In the genomic region with DNA sequence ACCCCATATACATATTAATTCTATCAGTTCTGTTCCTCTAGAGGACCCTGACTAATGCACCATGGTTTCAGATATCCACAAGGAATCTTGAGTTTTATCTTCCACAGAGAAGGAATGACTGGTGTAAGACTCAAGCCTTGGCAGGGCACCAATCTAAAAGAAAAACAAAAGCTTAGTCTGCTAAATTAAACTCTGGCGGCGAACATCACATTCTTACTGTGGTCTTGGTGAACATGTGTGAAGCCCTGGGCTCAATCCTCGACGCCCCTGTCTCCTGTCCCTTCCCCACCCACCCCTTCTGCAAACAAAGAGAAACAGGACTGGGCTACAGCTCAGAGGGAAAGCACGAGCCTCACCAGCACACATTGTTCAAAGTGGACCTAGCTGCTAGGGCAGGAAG, we compare ENCODE assay signal across 18 mouse cellular contexts.
A peak's percentile ranks its signal among the peaks of the same experiment; 100 is the strongest.
DNase-seq lines count a peak whose midpoint lies in the region; ATAC-seq and TF ChIP-seq lines count a peak whose summit lies in the region.
"Had no signal": no experiment of that assay in that cellular context is flagged by ENCODE, and none has a peak within 500 bp of the region (broad histone marks: within the 10 kb centered on the region; RNA-seq: fewer than 3 reads in every experiment).

No protein-coding gene starts in this region.

- H3K9ac ChIP-seq in lung, embryonic 16.5 days (ENCODE audit: low read length): no peak overlapping the region
- no peak overlapping the region for H3K9ac ChIP-seq in stomach, embryonic 15.5 days
- H3K9ac ChIP-seq: embryonic facial prominence, embryonic 15.5 days; lung, embryonic 15.5 days; midbrain, embryonic 13.5 days had no signal

- H3K4me2 ChIP-seq in lung, embryonic 16.5 days (ENCODE audit: low read depth, low read length): no peak overlapping the region
- H3K4me2 ChIP-seq in stomach, embryonic 15.5 days: no peak overlapping the region
- H3K4me2 ChIP-seq: embryonic facial prominence, embryonic 15.5 days; lung, embryonic 15.5 days; midbrain, embryonic 13.5 days had no signal

- H3K4me3 ChIP-seq in lung, embryonic 16.5 days (ENCODE audit: low read length): no peak overlapping the region
- no peak overlapping the region for H3K4me3 ChIP-seq in embryonic facial prominence, embryonic 10.5 days
- no peak overlapping the region for H3K4me3 ChIP-seq in stomach, embryonic 15.5 days (replicated peaks)
- H3K4me3 ChIP-seq in kidney, adult 2 months (ENCODE audit: insufficient read depth, low read depth, low read length): no peak overlapping the region
- H3K4me3 ChIP-seq: embryonic facial prominence, embryonic 15.5 days; layer of hippocampus, adult 2 months; lung, embryonic 15.5 days; midbrain, embryonic 13.5 days had no signal

- WGBS in lung, embryonic 16.5 days: 19% methylated on average over 5 of the region's 5 CpGs
- 52% methylated on average over 5 of the region's 5 CpGs for WGBS in embryonic facial prominence, embryonic 10.5 days
- 26% methylated on average over 5 of the region's 5 CpGs for WGBS in stomach, embryonic 15.5 days
- WGBS in kidney, adult 2 months: 41% methylated on average over 5 of the region's 5 CpGs

- no peaks in the 10 kb centered on the region for H3K9me3 ChIP-seq in lung, embryonic 16.5 days (ENCODE audit: control insufficient read depth, low read length)
- H3K9me3 ChIP-seq in embryonic facial prominence, embryonic 10.5 days: no peaks in the 10 kb centered on the region
- no peaks in the 10 kb centered on the region for H3K9me3 ChIP-seq in stomach, embryonic 15.5 days
- H3K9me3 ChIP-seq: embryonic facial prominence, embryonic 15.5 days; G1E; lung, embryonic 15.5 days; midbrain, embryonic 13.5 days had no signal

- no peaks in the 10 kb centered on the region for H3K36me3 ChIP-seq in lung, embryonic 16.5 days (ENCODE audit: control insufficient read depth, insufficient read depth, low read length)
- no peaks in the 10 kb centered on the region for H3K36me3 ChIP-seq in embryonic facial prominence, embryonic 10.5 days (replicated peaks)
- H3K36me3 ChIP-seq in stomach, embryonic 15.5 days: no peaks in the 10 kb centered on the region
- H3K36me3 ChIP-seq in kidney, adult 2 months (ENCODE audit: control insufficient read depth, insufficient read depth, low read length): no peaks in the 10 kb centered on the region
- H3K36me3 ChIP-seq: embryonic facial prominence, embryonic 15.5 days; G1E; lung, embryonic 15.5 days; midbrain, embryonic 13.5 days had no signal

- H3K27ac ChIP-seq in lung, embryonic 16.5 days (ENCODE audit: low read length): no peak overlapping the region
- 0 out of 2 replicates have a peak overlapping the region, but pooled peaks have one; percentile 19 for H3K27ac ChIP-seq in embryonic facial prominence, embryonic 10.5 days (replicated peaks)
- peak overlapping the region; percentile 28; the same call in 1 of the 2 replicates for H3K27ac ChIP-seq in stomach, embryonic 15.5 days
- no peak overlapping the region for H3K27ac ChIP-seq in kidney, adult 2 months (ENCODE audit: insufficient read depth, low read depth, low read length)
- H3K27ac ChIP-seq: embryonic facial prominence, embryonic 15.5 days; layer of hippocampus, adult 2 months; lung, embryonic 15.5 days; midbrain, embryonic 13.5 days had no signal

- peak; percentile 41; the same call in 1 of the 2 replicates for ATAC-seq in lung, embryonic 16.5 days (ENCODE audit: low read depth)
- no peak for ATAC-seq in stomach, embryonic 15.5 days (ENCODE audit: insufficient read depth, low FRiP score, low read depth)
- ATAC-seq: midbrain, embryonic 13.5 days had no signal

- no peak for DNase-seq in lung, adult 18-20 months
- DNase-seq in Muller cell, postnatal 12 days (ENCODE audit: inconsistent ontology term): peak; percentile 72
- no peak for DNase-seq in embryonic facial prominence, embryonic 10.5 days (ENCODE audit: low spot score)
- DNase-seq in kidney, adult 2 months: no peak
- no peak for DNase-seq in right cerebral cortex, postnatal 10 days (ENCODE audit: low spot score in 2 of 2)
- DNase-seq: cerebellum, adult 8-10 months; kidney, adult 18-20 months; kidney, postnatal 10 days; layer of hippocampus, postnatal 36 days; right cerebral cortex, postnatal 25 days; thymus, postnatal 25 days had no signal

- peaks cover 18% of the 10 kb centered on the region for H3K4me1 ChIP-seq in lung, embryonic 16.5 days (replicated peaks; ENCODE audit: control insufficient read depth, insufficient read depth, low read length)
- peaks cover 34% of the 10 kb centered on the region for H3K4me1 ChIP-seq in embryonic facial prominence, embryonic 10.5 days
- H3K4me1 ChIP-seq in stomach, embryonic 15.5 days: peaks cover 21% of the 10 kb centered on the region
- H3K4me1 ChIP-seq in kidney, adult 2 months (ENCODE audit: control insufficient read depth, insufficient read depth, low read length): peaks cover 4% of the 10 kb centered on the region; the same call in 1 of the 2 replicates
- H3K4me1 ChIP-seq: midbrain, embryonic 13.5 days had no signal

- no peaks in the 10 kb centered on the region for H3K27me3 ChIP-seq in lung, embryonic 16.5 days (ENCODE audit: control insufficient read depth, insufficient read depth, low read depth, low read length)
- no peaks in the 10 kb centered on the region for H3K27me3 ChIP-seq in embryonic facial prominence, embryonic 10.5 days (replicated peaks; ENCODE audit: low read depth, poor library complexity, severe bottlenecking)
- no peaks in the 10 kb centered on the region for H3K27me3 ChIP-seq in stomach, embryonic 15.5 days (replicated peaks)
- H3K27me3 ChIP-seq in kidney, adult 2 months (replicated peaks; ENCODE audit: control insufficient read depth, insufficient read depth, low read length): no peaks in the 10 kb centered on the region
- H3K27me3 ChIP-seq: embryonic facial prominence, embryonic 15.5 days; lung, embryonic 15.5 days; midbrain, embryonic 13.5 days had no signal

- no peak for TF ChIP-seq POLR2A in kidney, adult 2 months (IDR thresholded peaks at IDR 0.05; ENCODE audit: low read depth, low read length)

- no peak for TF ChIP-seq CTCF in kidney, adult 2 months (conservative IDR thresholded peaks at IDR 0.05; ENCODE audit: insufficient read depth, insufficient read length, low read depth, low read length)

Comparison
In these comparisons a context has a peak if more than half of its experiments do, and no peak if none do; other contexts are left out.
1. H3K27ac ChIP-seq: peak in embryonic facial prominence, embryonic 10.5 days (single experiment) and stomach, embryonic 15.5 days (single experiment); none in lung, embryonic 16.5 days (single experiment) and kidney, adult 2 months (single experiment).